Mouse (Mus musculus): ENCODE results near the gene Cnn2. TPM values are rescaled to one million over a fixed set of nuclear protein-coding genes. Genes with fewer than 3 reads are reported as not detected.

Gene Cnn2
- polyA plus RNA-seq, 1 experiment = 297 TPM

DNA sequence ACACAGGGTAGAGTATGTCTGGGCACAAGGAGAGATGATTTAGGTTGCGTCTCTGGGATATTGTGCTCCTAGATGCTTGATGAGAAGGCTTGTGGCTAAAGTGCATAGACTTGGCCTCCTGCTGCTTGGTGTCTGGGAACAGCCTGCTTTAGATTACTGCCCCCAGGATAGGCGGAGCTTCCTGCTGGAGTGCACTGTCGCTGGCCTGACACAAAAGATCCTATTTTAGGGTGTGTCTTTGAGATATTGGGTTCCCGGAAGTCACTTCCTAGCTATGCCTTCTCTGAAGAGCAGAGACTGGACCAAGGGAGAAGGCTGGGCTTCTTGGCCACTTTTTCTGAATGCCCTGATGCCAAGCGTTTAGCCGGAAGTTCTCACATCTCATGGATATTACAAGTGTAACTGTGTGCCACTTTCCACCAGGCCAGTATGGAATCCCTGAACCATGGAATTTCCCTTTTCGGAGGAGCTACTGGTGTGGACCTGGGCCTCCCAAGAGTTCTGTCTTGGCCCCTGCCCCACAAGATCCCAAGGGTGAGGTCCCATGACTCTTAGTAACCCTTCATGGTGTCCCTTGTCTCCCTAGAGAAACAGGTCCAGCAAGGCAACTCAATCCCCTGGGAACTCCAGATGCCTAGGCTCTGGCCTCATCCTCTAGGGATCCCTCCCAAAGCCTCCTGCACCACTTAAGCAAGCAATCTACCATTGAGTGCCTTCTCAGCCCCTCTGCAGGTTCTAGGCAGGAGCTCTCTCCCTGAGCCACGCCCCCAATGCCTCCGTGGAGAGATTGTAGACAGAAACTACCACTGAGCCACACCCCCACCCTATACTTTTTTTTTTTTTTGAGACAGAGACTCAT, 15.2 kb downstream of the Cnn2 start:
- no peak for DNase-seq (ENCODE audit: low read depth in 1 of 2, low spot score in 2 of 2)
- Histone ChIP-seq H3K4me3 (ENCODE audit: extremely low read depth, insufficient read depth, insufficient read length) (no peak overlapping the region), H3K27ac (ENCODE audit: insufficient read depth, low read length) (no peak overlapping the region), H3K27me3 (ENCODE audit: control insufficient read depth, insufficient read depth, low read length) (no peaks in the 10 kb centered on the region), H3K4me1 (ENCODE audit: control insufficient read depth, insufficient read depth, insufficient read length) (no peaks in the 10 kb centered on the region), H3K36me3 (ENCODE audit: control insufficient read depth, insufficient read depth, low read length) (peaks cover 28% of the 10 kb centered on the region)
- 81% methylated on average over 9 of the region's 9 CpGs for WGBS
- TF ChIP-seq POLR2A (IDR thresholded peaks at IDR 0.05; ENCODE audit: low read depth, low read length) (no peak), CTCF (IDR thresholded peaks at IDR 0.05; ENCODE audit: extremely low read depth, insufficient read depth, insufficient read length, insufficient replicate concordance) (no peak)

DNA sequence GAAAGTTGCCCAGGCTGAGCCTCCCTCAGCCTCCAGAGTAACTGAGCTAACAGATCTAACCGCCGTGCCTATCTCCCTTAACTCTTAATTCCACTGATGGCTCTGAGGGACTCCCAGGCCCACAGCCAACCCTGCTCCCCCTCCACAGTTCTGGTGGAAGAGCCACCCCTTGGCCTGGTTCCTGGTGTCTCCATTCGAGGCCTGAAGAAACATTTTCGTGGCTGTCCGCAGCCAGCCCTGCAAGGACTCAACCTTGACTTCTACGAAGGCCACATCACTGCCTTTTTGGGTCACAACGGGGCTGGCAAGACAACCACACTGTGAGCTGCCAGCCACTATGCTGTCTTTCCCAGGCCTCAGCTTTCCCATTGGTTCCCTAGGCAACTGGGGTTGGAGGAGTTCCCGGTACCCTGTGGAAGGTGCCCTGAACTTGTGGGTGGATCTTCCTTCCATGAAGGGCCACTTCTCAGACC, 15.9 kb downstream of the Cnn2 start:
- Histone ChIP-seq H3K27me3 (ENCODE audit: control insufficient read depth, insufficient read depth, low read length) (no peaks in the 10 kb centered on the region), H3K4me3 (ENCODE audit: extremely low read depth, insufficient read depth, insufficient read length) (no peak overlapping the region), H3K36me3 (ENCODE audit: control insufficient read depth, insufficient read depth, low read length) (peaks cover 29% of the 10 kb centered on the region), H3K4me1 (ENCODE audit: control insufficient read depth, insufficient read depth, insufficient read length) (no peaks in the 10 kb centered on the region), H3K27ac (ENCODE audit: insufficient read depth, low read length) (no peak overlapping the region)
- 85% methylated on average over 8 of the region's 8 CpGs for WGBS
- no peak for DNase-seq (ENCODE audit: low read depth in 1 of 2, low spot score in 2 of 2)
- TF ChIP-seq CTCF (IDR thresholded peaks at IDR 0.05; ENCODE audit: extremely low read depth, insufficient read depth, insufficient read length, insufficient replicate concordance) (no peak), POLR2A (IDR thresholded peaks at IDR 0.05; ENCODE audit: low read depth, low read length) (no peak)

DNA sequence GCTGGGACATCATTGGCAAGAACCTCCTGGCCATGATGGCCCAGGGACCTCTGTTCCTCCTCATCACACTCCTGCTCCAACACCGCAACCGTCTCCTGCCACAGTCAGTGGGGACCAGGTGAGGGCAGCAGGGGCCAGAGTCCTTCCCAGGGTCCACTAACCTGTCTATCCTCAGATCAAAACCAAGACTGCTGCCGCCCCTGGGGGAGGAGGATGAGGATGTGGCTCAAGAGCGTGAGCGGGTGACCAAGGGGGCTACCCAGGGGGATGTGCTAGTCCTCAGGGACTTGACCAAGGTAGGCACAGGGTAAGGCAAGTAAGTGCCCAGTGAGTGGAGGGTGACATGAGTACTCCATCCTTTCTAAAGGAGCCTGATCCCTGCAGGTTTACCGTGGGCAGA, 23.4 kb downstream of the Cnn2 start:
- Histone ChIP-seq H3K4me1 (ENCODE audit: control insufficient read depth, insufficient read depth, insufficient read length) (peaks cover 9% of the 10 kb centered on the region), H3K27me3 (ENCODE audit: control insufficient read depth, insufficient read depth, low read length) (no peaks in the 10 kb centered on the region), H3K27ac (ENCODE audit: insufficient read depth, low read length) (no peak overlapping the region), H3K4me3 (ENCODE audit: extremely low read depth, insufficient read depth, insufficient read length) (no peak overlapping the region), H3K36me3 (ENCODE audit: control insufficient read depth, insufficient read depth, low read length) (peaks cover 33% of the 10 kb centered on the region)
- 97% methylated on average over 6 of the region's 6 CpGs for WGBS
- no peak for TF ChIP-seq POLR2A (IDR thresholded peaks at IDR 0.05; ENCODE audit: low read depth, low read length)
- TF ChIP-seq CTCF (IDR thresholded peaks at IDR 0.05; ENCODE audit: extremely low read depth, insufficient read depth, insufficient read length, insufficient replicate concordance) = no peak
- no peak for DNase-seq (ENCODE audit: low read depth in 1 of 2, low spot score in 2 of 2)

DNA sequence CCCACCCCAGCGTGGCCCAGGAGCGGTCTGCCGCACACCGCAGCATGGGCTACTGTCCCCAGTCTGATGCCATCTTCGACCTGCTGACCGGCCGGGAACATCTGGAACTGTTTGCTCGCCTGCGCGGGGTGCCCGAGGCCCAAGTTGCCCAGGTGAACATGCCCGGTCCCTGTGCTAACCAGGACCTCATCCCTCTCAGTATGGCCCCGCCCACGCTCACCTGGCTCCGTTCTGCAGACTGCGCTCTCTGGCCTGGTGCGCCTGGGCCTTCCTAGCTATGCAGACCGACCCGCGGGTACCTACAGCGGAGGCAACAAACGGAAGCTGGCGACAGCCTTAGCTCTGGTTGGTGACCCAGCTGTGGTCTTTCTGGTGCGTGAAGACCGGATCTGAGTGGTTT, 25.2 kb downstream of the Cnn2 start:
- TF ChIP-seq CTCF (IDR thresholded peaks at IDR 0.05; ENCODE audit: extremely low read depth, insufficient read depth, insufficient read length, insufficient replicate concordance) = no peak
- no peak for TF ChIP-seq POLR2A (IDR thresholded peaks at IDR 0.05; ENCODE audit: low read depth, low read length)
- Histone ChIP-seq H3K27ac (ENCODE audit: insufficient read depth, low read length) (no peak overlapping the region), H3K4me3 (ENCODE audit: extremely low read depth, insufficient read depth, insufficient read length) (no peak overlapping the region), H3K27me3 (ENCODE audit: control insufficient read depth, insufficient read depth, low read length) (no peaks in the 10 kb centered on the region), H3K36me3 (ENCODE audit: control insufficient read depth, insufficient read depth, low read length) (peaks cover 26% of the 10 kb centered on the region), H3K4me1 (ENCODE audit: control insufficient read depth, insufficient read depth, insufficient read length) (peaks cover 9% of the 10 kb centered on the region)
- DNase-seq (ENCODE audit: low read depth in 1 of 2, low spot score in 2 of 2) = no peak
- WGBS = 95% methylated on average over 25 of the region's 25 CpGs

DNA sequence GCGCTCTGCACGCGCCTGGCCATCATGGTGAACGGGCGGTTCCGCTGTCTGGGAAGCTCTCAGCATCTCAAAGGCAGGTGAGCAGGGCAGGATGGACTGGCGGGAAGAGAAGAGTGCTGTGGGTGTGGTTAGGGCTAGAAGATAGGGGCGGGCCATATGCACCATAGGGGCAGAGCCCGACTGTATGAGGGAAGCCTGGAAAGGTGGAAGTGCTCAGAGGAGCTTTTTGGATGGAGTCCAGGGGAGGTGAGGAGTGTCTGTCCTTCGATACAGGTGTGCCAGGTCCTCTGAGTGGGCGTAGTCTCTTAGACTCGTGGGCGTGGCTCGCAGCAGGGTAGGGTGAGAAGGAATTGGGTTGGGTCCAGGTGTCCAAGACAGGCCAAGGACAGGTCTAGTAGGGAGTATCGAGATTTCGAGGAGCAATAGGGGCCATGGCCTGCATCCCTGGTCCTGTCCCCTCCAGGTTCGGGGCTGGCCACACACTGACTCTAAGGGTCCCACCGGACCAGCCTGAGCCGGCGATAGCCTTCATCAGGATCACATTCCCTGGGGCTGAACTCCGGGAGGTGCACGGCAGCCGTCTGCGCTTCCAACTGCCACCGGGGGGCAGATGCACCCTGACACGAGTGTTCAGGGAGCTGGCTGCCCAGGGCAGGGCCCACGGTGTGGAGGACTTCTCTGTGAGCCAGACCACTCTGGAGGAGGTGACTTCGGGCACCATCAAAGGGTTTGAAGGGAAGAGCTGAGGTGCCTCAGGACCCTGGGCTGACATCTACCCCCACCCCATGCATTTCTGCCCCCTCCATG, 26.3 kb downstream of the Cnn2 start:
- TF ChIP-seq CTCF (IDR thresholded peaks at IDR 0.05; ENCODE audit: extremely low read depth, insufficient read depth, insufficient read length, insufficient replicate concordance) = peak; percentile 66; the same call in 1 of the 2 replicates
- no peak for TF ChIP-seq POLR2A (IDR thresholded peaks at IDR 0.05; ENCODE audit: low read depth, low read length)
- peaks cover 31% of the 10 kb centered on the region for H3K36me3 ChIP-seq (ENCODE audit: control insufficient read depth, insufficient read depth, low read length)
- H3K4me3 ChIP-seq (ENCODE audit: extremely low read depth, insufficient read depth, insufficient read length) = no peak overlapping the region
- peak overlapping the region; percentile 9; the same call in 1 of the 2 replicates for H3K27ac ChIP-seq (ENCODE audit: insufficient read depth, low read length)
- no peaks in the 10 kb centered on the region for H3K27me3 ChIP-seq (ENCODE audit: control insufficient read depth, insufficient read depth, low read length)
- H3K4me1 ChIP-seq (ENCODE audit: control insufficient read depth, insufficient read depth, insufficient read length) = peaks cover 13% of the 10 kb centered on the region
- WGBS = 76% methylated on average over 28 of the region's 28 CpGs
- DNase-seq (ENCODE audit: low read depth in 1 of 2, low spot score in 2 of 2) = peak in 1 of 2 experiments; percentile 59

DNA sequence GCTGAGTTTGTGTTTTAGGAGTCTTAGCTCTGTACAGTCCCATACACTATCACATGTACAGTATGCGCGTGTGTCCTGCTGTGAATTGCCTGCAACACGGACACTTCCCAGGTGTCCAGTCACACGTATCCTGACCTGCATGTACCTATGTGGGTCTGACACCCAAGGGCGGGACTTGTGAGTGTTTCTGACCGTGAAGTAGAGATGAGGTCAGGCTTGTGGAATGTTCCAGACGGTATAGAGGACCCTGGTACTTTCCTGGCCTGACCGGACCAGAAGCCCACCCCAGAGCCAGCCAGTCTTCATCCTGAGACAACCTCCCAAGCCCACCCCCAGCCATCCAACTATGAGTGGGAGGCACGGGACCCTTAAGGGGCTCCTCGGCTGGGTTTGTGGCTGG, 27.2 kb downstream of the Cnn2 start:
- DNase-seq (ENCODE audit: low read depth in 1 of 2, low spot score in 2 of 2) = no peak
- WGBS = 90% methylated on average over 10 of the region's 10 CpGs
- Histone ChIP-seq H3K27ac (ENCODE audit: insufficient read depth, low read length) (peak overlapping the region; percentile 70; the same call in 1 of the 2 replicates), H3K27me3 (ENCODE audit: control insufficient read depth, insufficient read depth, low read length) (no peaks in the 10 kb centered on the region), H3K4me3 (ENCODE audit: extremely low read depth, insufficient read depth, insufficient read length) (no peak overlapping the region), H3K4me1 (ENCODE audit: control insufficient read depth, insufficient read depth, insufficient read length) (peaks cover 14% of the 10 kb centered on the region), H3K36me3 (ENCODE audit: control insufficient read depth, insufficient read depth, low read length) (peaks cover 31% of the 10 kb centered on the region)
- TF ChIP-seq CTCF (IDR thresholded peaks at IDR 0.05; ENCODE audit: extremely low read depth, insufficient read depth, insufficient read length, insufficient replicate concordance) = no peak
- TF ChIP-seq POLR2A (IDR thresholded peaks at IDR 0.05; ENCODE audit: low read depth, low read length) = no peak

All from spleen, adult 2 months (tissue).